Mouse (Mus musculus) adrenal gland (tissue): Measurements from ENCODE around the gene Selenom.

Source experiments
- intact Hi-C: fragments of 180-260 bp; cut with DNase I; formaldehyde crosslinking; loops from one replicate; pipeline ENCODE4 v1.15.1; 2025
- long read RNA-seq, 2 experiments: library from polyadenylated mRNA; unstranded; transcript quantifications; one replicate each; pipeline ENCODE4 v2.0.0; 2020; ENCODE audit warnings: borderline replicate concordance in 1 of 2; ENCODE audit not compliant: insufficient replicate concordance in 1 of 2

Gene Selenom
- long read RNA-seq, experiment 1, transcript Selenom-201 (5 exons, 707 nt) = major isoform, 56 of 57 reads
- long read RNA-seq, experiment 1, partial matches to known transcripts = 0 of 57 reads
- long read RNA-seq, experiment 1, other reads (novel, unspliced or antisense) = 1 of 57 reads
- long read RNA-seq, experiment 2, transcript Selenom-201 (5 exons, 707 nt) = major isoform, 89 of 93 reads
- long read RNA-seq, experiment 2, partial matches to known transcripts = 0 of 93 reads
- long read RNA-seq, experiment 2, other reads (novel, unspliced or antisense) = 4 of 93 reads

- intact Hi-C loops = loop anchor here (1.0 to 5.0 kb wide), 2 partner anchors 39 to 127 kb away; no protein-coding TSS in a partner anchor
Observed at GRCm38 (mm10) chr11:3514529-3515054, at the start of gene Selenom. Gene Selenom (plus strand): TSS chr11:3514684.

- intact Hi-C loops = loop anchor here (10.0 kb wide), 2 partner anchors 163 to 313 kb away; no protein-coding TSS in a partner anchor
Observed at GRCm38 (mm10) chr11:3471448-3471850, 43.0 kb upstream of the Selenom start.

GRCm38 (mm10) chr11:3472484-3472883 lies 42.0 kb upstream of the Selenom start:
- intact Hi-C loops = loop anchor here (10.0 kb wide), 2 partner anchors 162 to 312 kb away; no protein-coding TSS in a partner anchor

GRCm38 (mm10) chr11:3474480-3475115 lies 39.9 kb upstream of the Selenom start:
- intact Hi-C loops = loop anchor here (1.0 to 10.0 kb wide), 3 partner anchors 40 to 310 kb away; partner anchors contain the start of gene Selenom

GRCm38 (mm10) chr11:3475489-3475888 lies 39.0 kb upstream of the Selenom start:
- intact Hi-C loops = loop anchor here (1.0 to 10.0 kb wide), 3 partner anchors 39 to 309 kb away; partner anchors contain the start of gene Selenom

GRCm38 (mm10) chr11:3483980-3484642 lies 30.4 kb upstream of the Selenom start:
- intact Hi-C loops = no loop called here

GRCm38 (mm10) chr11:3486349-3486748 lies 28.1 kb upstream of the Selenom start:
- intact Hi-C loops = no loop called here

- intact Hi-C loops = no loop called here
Observed at GRCm38 (mm10) chr11:3487952-3488570, 26.4 kb upstream of the Selenom start, which contains the start of gene Pla2g3. Gene Pla2g3 (plus strand): TSS chr11:3488284.

GRCm38 (mm10) chr11:3489036-3489435 lies 25.4 kb upstream of the Selenom start:
- intact Hi-C loops = no loop called here

GRCm38 (mm10) chr11:3492748-3493147 lies 21.7 kb upstream of the Selenom start:
- intact Hi-C loops = no loop called here

GRCm38 (mm10) chr11:3494857-3495256 lies 19.6 kb upstream of the Selenom start:
- intact Hi-C loops = no loop called here

GRCm38 (mm10) chr11:3495496-3495895 lies 19.0 kb upstream of the Selenom start:
- intact Hi-C loops = no loop called here

GRCm38 (mm10) chr11:3496756-3497155 lies 17.7 kb upstream of the Selenom start:
- intact Hi-C loops = no loop called here

GRCm38 (mm10) chr11:3497296-3497695 lies 17.2 kb upstream of the Selenom start:
- intact Hi-C loops = no loop called here

GRCm38 (mm10) chr11:3502057-3502456 lies 12.4 kb upstream of the Selenom start:
- intact Hi-C loops = no loop called here

- intact Hi-C loops = no loop called here
Observed at GRCm38 (mm10) chr11:3502459-3503072, 11.9 kb upstream of the Selenom start.

- intact Hi-C loops = no loop called here
Observed at GRCm38 (mm10) chr11:3503755-3504693, 10.5 kb upstream of the Selenom start.

GRCm38 (mm10) chr11:3508226-3508625 lies 6.3 kb upstream of the Selenom start:
- intact Hi-C loops = no loop called here
